Mouse (Mus musculus) midbrain, embryonic 10.5 days (tissue): Measurements from ENCODE around the gene Alyref. TPM values are rescaled to one million over a fixed set of nuclear protein-coding genes. Genes with fewer than 3 reads are reported as not detected.

Experiments used
- DNase-seq: peaks from one replicate; pipeline ENCODE4 v3.0.0-alpha.2; 2017; ENCODE audit warnings: low spot score
- H3K27ac ChIP-seq: fragments of 300-500 bp; sonication (generic); replicated peaks from 2 replicates; pipeline ENCODE4 v1.5.1; 2016; ENCODE audit warnings: mild to moderate bottlenecking
- H3K27me3 ChIP-seq: fragments of 300-500 bp; sonication (generic); 2 replicates; pipeline ENCODE4 v1.6.1; 2016; ENCODE audit warnings: low read depth, mild to moderate bottlenecking; ENCODE audit not compliant: poor library complexity, severe bottlenecking
- H3K36me3 ChIP-seq: fragments of 300-500 bp; sonication (generic); 2 replicates; pipeline ENCODE4 v1.6.1; 2016; ENCODE audit warnings: mild to moderate bottlenecking, moderate library complexity
- H3K4me1 ChIP-seq: fragments of 300-500 bp; sonication (generic); 2 replicates; pipeline ENCODE4 v1.6.1; 2016
- H3K4me3 ChIP-seq: fragments of 300-500 bp; sonication (generic); 2 replicates; pipeline ENCODE4 v1.5.1; 2016; ENCODE audit warnings: mild to moderate bottlenecking, moderate library complexity
- H3K9me3 ChIP-seq: fragments of 300-500 bp; sonication (generic); replicated peaks from 2 replicates; pipeline ENCODE4 v1.6.1; 2016; ENCODE audit warnings: mild to moderate bottlenecking
- WGBS: fragments of 180-500 bp; shearing (Covaris S2); methylation state at CpG from one replicate; pipeline ENCODE4 v1.1.7; 2016; 5-methylcytosine and 5-hydroxymethylcytosine counted together
- polyA plus RNA-seq: library from polyadenylated mRNA; unstranded; fragments of >200 nt; fragmentation: Nextera tagmentation; extraction: Ambion mirVana; gene quantifications from 2 replicates; pipeline ENCODE4 v1.2.1, GENCODE M21; 2016

Gene Alyref
- polyA plus RNA-seq, 1 experiment from 2014 or later = 647 TPM

DNA sequence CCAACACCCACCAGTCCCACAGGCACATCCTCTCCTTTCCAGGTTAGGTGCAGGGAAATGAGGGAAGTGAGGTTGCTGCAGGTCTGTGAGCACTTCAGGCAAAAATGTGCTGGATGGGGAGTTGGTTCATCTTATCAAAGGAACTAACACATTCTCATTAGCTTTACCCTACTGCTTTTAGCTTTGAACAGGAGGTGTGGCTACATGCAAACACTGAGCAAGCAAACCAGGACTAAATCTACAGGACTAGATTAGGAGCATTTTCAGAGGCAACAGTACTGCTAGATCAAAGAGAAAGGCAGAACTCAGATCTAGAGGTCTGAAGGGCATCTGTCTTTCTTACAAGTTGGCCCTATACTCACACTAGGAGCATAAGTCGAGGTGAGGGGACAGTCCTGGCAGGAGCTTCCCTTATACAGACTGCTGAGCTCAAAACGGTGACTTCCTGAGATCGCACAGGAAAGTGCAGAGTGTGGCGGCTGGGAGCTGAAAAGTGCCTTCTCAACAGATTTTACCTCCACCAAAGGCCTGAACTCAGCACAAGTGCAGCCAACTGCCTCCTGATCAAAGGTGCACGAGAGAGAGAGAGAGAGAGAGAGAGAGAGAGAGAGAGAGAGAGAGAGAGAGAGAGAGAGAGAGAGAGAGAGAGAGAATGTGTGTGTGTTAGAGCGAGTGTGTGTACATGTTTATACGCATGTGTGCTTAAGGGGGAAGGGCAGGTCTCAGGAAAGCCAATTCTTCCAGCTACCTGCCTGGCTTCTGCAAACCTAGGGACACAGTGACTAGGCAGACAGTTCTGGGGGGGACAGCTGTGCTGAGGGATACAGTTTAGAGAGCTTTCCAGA lies 32.9 kb upstream of the Alyref start:
- Histone ChIP-seq H3K4me3 (peak overlapping the region; percentile 97), H3K9me3 (no peaks in the 10 kb centered on the region), H3K27me3 (no peaks in the 10 kb centered on the region), H3K27ac (peak overlapping the region; percentile 55; the same call in 1 of the 2 replicates), H3K4me1 (peaks cover 54% of the 10 kb centered on the region), H3K36me3 (peaks cover 36% of the 10 kb centered on the region)
- WGBS = 47% methylated on average over 7 of the region's 7 CpGs
- DNase-seq = no peak

DNA sequence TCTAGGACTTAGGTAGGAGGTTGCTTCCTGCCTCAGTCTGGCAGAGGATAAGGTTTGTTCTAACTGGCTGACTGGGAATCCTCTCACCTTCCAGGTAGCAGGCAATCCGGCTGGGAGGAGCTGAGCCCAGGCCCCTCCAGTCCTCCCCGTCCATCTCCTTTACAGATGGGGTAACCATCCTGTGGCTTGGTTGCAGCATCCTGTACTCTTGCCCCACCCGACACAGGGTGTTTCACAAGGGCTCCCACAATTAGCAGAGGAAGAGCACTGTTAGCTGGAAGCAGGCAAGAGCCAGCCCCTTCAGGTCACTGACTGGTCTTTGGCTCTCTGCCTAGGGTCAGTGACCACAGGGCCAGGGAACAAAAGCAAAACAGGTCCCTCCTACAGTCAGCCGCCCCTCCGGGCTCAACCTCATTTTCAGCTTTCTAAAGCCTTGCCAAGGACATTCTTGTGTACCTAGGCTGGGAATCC lies 32.3 kb upstream of the Alyref start:
- peak overlapping the region; percentile 97 for H3K4me3 ChIP-seq
- H3K27ac ChIP-seq = peak overlapping the region; percentile 55

DNA sequence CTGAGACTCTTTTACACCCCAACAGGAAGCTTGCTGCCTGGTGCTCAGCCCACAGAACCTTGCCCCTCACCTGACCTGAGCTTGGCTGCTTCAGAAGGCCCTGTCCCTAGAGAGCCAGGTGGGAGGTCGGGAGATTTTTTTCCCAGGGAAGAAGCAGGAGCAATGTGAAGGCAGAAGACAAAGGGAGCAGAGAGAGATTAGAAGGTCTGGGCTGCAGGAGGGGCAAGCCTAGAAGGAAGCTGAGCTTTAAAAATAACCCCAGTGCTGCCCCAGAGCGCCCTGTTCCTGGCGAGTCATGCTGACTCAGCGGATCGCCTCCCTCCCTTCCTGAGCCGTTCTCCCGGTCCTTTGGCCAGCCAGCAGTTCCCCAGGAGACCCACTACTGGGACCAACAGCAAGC lies 31.7 kb upstream of the Alyref start:
- Histone ChIP-seq H3K27me3 (no peaks in the 10 kb centered on the region), H3K4me3 (peak overlapping the region; percentile 97), H3K9me3 (no peaks in the 10 kb centered on the region), H3K27ac (peak overlapping the region; percentile 55), H3K4me1 (peaks cover 64% of the 10 kb centered on the region), H3K36me3 (peaks cover 36% of the 10 kb centered on the region)
- peak; percentile 31 for DNase-seq
- 27% methylated on average over 7 of the region's 7 CpGs for WGBS

More for the DNA sequence above, 32.3 kb upstream of the Alyref start:
- H3K9me3 ChIP-seq = no peaks in the 10 kb centered on the region
- H3K36me3 ChIP-seq = peaks cover 36% of the 10 kb centered on the region
- peaks cover 59% of the 10 kb centered on the region for H3K4me1 ChIP-seq
- no peaks in the 10 kb centered on the region for H3K27me3 ChIP-seq
- no peak for DNase-seq
- 29% methylated on average over 5 of the region's 5 CpGs for WGBS

DNA sequence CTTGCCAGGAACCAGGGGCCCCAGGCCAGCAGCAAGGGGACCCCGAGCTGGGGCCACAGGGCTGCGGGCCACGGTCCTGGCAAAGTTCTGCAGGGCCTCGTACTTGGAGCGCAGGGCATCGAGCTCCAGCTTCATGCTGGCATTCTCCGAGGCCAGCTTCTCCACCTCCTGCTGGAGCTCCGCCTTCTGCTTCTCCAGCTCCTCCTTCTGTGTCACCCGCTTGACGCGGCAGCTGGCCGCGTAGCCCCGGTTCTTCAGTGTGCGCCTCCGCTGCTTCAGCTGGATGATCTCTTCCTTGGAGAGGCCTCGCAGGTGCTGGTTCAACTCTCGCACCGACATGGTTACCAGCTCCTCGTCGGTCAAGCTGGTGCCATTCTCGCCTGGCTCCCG lies 31.2 kb upstream of the Alyref start:
- Histone ChIP-seq H3K9me3 (no peaks in the 10 kb centered on the region), H3K27ac (no peak overlapping the region; the same call in 1 of the 2 replicates), H3K36me3 (peaks cover 36% of the 10 kb centered on the region), H3K4me1 (peaks cover 64% of the 10 kb centered on the region), H3K4me3 (peak overlapping the region; percentile 97; the same call in 1 of the 2 replicates), H3K27me3 (no peaks in the 10 kb centered on the region)
- no peak for DNase-seq
- WGBS = 72% methylated on average over 23 of the region's 23 CpGs

DNA sequence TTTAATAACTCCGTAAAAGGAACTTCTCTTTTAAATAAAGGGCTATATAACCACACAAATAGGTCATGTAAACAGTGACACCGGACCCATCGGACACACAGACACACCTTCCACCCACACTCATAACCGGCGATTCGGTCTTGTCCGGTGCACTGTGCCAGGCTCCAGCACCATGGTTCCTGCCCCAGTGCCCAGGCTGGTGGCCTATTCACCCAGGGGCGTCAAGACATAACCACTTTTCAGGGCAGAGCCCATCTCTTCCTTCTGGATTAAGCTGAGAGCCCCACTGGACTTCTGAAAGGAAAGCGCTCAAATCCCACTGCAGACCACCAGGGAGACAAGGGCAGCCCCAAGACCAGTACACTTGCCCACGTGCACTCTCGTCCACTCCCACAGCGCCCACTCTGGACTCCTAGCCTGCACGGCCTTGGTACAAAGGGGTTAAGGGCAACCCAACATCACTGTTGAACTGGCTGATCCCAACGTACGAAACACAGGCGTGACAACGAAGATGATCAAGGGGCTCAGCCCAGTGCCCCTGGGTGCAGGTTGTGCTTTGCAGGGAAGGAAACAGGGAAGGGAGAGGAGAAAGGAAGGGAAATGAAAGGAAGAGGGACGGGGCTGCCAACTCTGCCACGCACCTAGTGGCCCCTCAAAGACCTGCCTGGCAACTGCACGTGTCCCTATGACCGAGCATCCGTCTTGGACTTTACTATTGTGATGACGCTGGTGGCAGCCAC lies 30.6 kb upstream of the Alyref start:
- no peak for DNase-seq
- H3K4me3 ChIP-seq = peak overlapping the region; percentile 97; the same call in 1 of the 2 replicates
- H3K4me1 ChIP-seq = peaks cover 64% of the 10 kb centered on the region
- no peak overlapping the region; the same call in 1 of the 2 replicates for H3K27ac ChIP-seq
- H3K27me3 ChIP-seq = no peaks in the 10 kb centered on the region
- H3K36me3 ChIP-seq = peaks cover 36% of the 10 kb centered on the region
- no peaks in the 10 kb centered on the region for H3K9me3 ChIP-seq
- WGBS = 96% methylated on average over 23 of the region's 23 CpGs

DNA sequence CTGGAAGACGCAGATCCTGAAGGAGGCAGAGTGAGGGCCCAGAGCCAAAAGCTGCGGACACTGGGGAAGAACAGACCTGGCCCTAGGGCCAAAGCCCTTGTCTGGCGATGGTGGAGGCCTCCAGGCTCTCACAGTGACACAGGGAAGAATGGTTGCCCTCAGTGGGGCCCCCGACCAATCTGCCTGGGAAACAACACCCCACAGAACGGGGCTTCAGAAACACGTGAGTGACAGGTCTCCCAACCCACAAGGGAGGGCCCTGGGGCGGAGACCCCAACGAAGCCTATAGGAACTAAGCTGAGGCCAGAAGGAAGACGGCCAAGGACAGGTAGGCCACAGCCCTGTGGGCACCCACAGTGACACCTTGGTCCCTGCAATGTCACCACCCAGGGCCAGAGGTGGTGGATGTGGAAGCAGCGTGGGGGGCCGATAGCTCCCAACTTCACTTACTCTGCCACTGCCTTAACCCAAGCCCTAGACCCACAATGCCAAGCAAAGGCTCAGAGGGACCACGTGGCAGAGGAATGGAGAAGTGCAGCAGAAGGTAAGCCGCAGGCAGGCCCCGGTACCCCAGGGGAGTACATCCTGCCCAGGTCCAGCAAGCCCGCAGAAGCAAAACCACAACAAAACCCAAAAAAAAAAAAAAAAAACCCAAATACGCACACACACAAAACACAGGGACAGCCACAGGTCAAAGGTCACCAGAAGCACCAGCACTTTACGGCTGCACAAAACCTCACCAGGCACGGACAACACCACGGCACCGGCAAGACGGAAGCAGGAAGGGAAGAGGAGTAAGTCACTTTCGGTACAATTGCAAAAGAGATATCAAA lies 29.5 kb upstream of the Alyref start:
- no peak for DNase-seq
- H3K27ac ChIP-seq = no peak overlapping the region
- peak overlapping the region; percentile 7 for H3K4me3 ChIP-seq
- H3K36me3 ChIP-seq = peaks cover 45% of the 10 kb centered on the region
- no peaks in the 10 kb centered on the region for H3K27me3 ChIP-seq
- 83% methylated on average over 22 of the region's 22 CpGs for WGBS
- H3K9me3 ChIP-seq = no peaks in the 10 kb centered on the region
- H3K4me1 ChIP-seq = peaks cover 65% of the 10 kb centered on the region

DNA sequence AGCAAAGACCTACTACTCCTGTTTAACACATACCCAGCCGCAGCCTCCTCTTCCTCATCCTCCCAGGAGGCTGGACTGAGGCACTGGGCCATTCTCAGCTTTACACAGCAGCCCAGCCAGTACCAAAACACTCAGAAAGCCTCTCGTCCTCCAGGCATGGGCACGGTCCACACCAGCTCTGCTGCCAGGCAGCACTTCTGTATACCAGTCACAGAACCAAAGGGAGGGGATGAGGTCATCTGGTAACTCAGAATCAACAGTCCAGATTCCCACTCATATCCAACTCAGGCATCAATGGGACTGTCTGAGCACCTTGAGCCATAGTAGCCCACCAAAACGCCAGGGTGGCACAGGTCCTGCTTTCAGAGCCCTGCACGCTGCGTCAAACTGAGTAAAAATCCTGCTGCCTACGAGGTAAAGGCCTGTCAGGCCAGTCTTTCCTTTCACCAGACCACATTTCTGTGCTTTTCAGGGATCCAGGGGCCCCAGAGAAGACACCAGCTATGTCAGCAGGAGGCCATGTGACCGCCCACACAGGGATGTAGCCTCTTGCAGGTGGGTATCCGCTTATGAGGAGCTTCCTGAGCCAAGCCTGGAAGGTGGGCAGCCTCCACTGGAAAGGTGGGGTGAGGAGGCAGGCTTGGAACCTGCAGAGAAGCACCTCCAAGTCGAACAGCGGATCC lies 28.8 kb upstream of the Alyref start:
- peak overlapping the region; percentile 7 for H3K4me3 ChIP-seq

DNA sequence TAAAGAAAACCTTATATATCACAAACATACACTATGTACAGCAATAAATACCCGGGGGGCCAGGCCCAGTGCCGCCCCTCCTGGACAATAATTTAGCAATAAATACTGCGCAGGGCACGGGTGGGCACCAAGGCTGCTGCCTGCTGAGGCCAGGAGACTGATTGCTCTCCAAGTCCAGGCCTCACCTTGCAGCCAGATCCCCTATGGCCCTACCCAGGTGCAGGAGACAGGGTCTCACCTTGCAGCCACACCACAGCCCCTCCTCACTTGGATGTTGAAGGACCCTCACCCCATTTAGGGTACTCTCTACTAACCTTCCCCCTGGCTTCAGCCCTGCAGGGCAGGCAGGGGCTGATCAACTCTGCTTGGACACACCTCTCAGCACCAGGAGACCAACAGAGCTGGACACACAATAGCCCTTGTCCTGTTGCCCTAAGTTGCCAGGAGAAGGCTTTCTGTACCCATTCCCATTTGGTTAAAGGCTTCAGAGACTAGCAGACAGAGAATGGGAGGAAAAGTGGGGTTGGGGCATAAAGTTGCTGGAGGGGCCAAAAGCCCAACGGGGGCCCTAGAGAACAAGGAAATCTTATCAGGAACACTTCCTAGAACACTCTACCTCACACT lies 27.1 kb upstream of the Alyref start, which contains the start of gene Sirt7:
Sirt7 (minus strand) TSS at position 89 of the 624 bp plus-strand sequence.
- peaks cover 67% of the 10 kb centered on the region for H3K36me3 ChIP-seq

More for the DNA sequence above, 28.8 kb upstream of the Alyref start:
- peaks cover 58% of the 10 kb centered on the region for H3K4me1 ChIP-seq
- no peaks in the 10 kb centered on the region for H3K27me3 ChIP-seq
- H3K27ac ChIP-seq = no peak overlapping the region
- 90% methylated on average over 11 of the region's 11 CpGs for WGBS
- DNase-seq = no peak
- peaks cover 52% of the 10 kb centered on the region for H3K36me3 ChIP-seq
- no peaks in the 10 kb centered on the region for H3K9me3 ChIP-seq

DNA sequence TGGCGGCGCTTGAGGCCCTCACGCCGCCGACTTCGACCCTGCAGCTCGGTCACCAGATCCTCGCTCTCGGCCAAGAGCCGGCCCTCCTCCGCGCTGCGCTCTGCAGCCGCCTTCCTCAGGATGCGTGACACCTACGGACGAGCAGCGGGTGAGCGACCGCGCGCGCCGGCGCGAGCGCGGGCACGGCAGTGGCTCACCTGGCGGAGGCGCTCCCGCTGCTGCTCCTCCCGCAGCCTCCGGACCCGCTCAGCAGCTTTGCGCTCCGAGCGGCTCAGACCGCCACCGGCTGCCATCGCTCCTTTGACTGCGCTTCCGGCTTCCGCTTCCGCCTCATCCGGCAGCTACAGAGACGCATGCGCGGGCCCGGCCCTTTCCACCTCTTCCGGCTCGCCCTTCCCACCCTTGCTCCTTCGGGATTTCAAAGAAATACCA lies 26.5 kb upstream of the Alyref start:
- peak; percentile 87 for DNase-seq
- Histone ChIP-seq H3K9me3 (no peaks in the 10 kb centered on the region), H3K27ac (peak overlapping the region; percentile 85), H3K4me3 (peak overlapping the region; percentile 97), H3K4me1 (peaks cover 35% of the 10 kb centered on the region), H3K27me3 (no peaks in the 10 kb centered on the region), H3K36me3 (peaks cover 69% of the 10 kb centered on the region)
- WGBS = under 1% methylated on average over 52 of the region's 53 CpGs

More for the DNA sequence above, 27.1 kb upstream of the Alyref start, which contains the start of gene Sirt7:
- no peaks in the 10 kb centered on the region for H3K27me3 ChIP-seq
- peaks cover 41% of the 10 kb centered on the region for H3K4me1 ChIP-seq
- DNase-seq = no peak
- no peaks in the 10 kb centered on the region for H3K9me3 ChIP-seq
- peak within 1 kb of the TSS; percentile 97 for H3K4me3 ChIP-seq
- WGBS = 22% methylated on average over 5 of the region's 5 CpGs
- peak within 1 kb of the TSS; percentile 85 for H3K27ac ChIP-seq

DNA sequence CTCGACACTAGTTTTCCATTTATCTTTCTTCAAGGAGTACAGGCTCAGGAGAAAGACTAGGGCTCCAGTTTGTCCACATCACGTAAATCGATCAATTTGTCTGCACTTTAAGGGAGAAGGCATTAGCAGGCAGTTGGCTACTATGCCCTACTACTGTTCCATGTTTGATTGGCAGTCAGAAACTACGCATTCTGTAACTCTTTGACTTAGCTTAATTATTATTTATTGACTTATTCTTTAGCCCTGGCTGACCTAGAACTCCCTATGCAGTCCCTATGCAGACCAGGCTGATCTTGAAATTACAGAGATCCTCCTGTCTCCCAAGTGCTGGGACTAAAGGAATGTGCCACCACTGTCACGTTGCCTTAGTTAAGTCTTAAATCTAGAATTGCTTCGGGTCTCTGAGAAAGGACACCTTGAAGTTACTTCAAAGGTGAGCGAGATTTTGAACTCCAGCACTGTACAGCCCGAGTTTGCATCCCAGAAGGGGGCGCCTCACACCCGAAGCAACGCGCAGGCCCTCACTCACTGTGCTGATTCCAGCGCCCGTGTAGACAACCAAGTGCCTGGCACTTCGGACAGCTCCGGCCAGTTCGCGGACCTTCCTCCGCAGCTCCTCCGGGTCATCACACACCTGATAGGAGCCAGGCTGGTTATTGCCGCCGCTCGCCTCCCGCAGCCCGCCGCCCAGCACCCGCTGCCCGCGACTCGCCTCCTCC lies 26.0 kb upstream of the Alyref start:
- peaks cover 69% of the 10 kb centered on the region for H3K36me3 ChIP-seq
- WGBS = 12% methylated on average over 30 of the region's 30 CpGs

DNA sequence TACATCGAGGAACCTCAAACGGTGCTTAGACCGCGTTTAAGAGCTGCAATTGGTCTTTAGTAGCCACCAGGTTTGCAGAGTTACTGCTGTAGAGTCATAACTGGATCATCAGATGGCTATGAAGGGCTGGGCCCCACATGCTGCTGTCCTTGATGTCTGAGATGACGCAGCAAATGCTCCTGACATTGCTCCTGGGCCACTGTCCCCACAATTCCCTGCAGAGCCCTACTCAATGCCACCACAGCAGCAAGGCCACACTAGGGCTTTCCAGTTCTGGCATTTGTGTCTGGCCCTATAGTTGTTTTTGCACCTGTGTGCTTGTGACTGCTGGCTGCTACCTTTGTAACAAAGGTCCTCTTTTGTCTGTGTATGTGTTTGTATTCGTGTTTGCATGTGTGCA lies 24.6 kb upstream of the Alyref start:
- peaks cover 34% of the 10 kb centered on the region for H3K4me1 ChIP-seq
- no peak for DNase-seq
- H3K9me3 ChIP-seq = no peaks in the 10 kb centered on the region
- H3K27ac ChIP-seq = no peak overlapping the region
- 92% methylated on average over 6 of the region's 6 CpGs for WGBS
- H3K36me3 ChIP-seq = peaks cover 72% of the 10 kb centered on the region
- H3K27me3 ChIP-seq = no peaks in the 10 kb centered on the region
- H3K4me3 ChIP-seq = no peak overlapping the region

More for the DNA sequence above, 26.0 kb upstream of the Alyref start:
- H3K4me1 ChIP-seq = peaks cover 30% of the 10 kb centered on the region
- H3K9me3 ChIP-seq = no peaks in the 10 kb centered on the region
- no peaks in the 10 kb centered on the region for H3K27me3 ChIP-seq
- peak overlapping the region; percentile 97 for H3K4me3 ChIP-seq
- peak overlapping the region; percentile 85 for H3K27ac ChIP-seq
- DNase-seq = peak; percentile 62
